Mouse (Mus musculus): ENCODE results near the gene Robo2.
"Not testable (repeated sequence)": the region's sequence is repeated elsewhere in the genome, so short reads cannot be mapped to it uniquely, and the experiment has no call there.

Robo2 gene

GRCm38 (mm10) chr16:74061951-74062350 lies 349.7 kb downstream of the Robo2 start:
- DNase-seq (ENCODE audit: low spot score), result no peak

DNA sequence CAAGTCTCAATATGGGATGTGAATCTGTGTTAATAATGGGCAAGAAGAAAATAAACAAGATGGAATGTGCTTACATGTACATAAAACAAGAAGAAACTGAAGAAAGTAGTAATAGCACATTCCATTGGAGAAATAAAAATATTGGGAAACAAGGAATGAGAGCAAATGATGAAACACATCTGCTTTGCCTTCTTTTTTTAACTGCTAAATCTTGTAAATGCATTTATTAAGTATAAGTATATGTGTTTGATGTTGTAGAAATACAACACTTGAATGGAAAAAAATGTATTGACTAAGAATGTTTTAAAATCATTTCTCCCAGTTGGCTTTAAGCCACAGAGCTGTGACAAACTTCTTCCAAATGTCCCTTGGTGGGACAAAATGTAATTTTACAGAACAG lies 350.1 kb downstream of the Robo2 start:
- no peak for DNase-seq (ENCODE audit: low spot score)

- DNase-seq (ENCODE audit: low spot score), result no peak
Measured at GRCm38 (mm10) chr16:74056886-74057285, 354.7 kb downstream of the Robo2 start.

- DNase-seq (ENCODE audit: low spot score), result no peak
Measured at GRCm38 (mm10) chr16:74056210-74056609, 355.4 kb downstream of the Robo2 start.

- DNase-seq (ENCODE audit: low spot score), result no peak
Measured at GRCm38 (mm10) chr16:74055061-74055751, 356.4 kb downstream of the Robo2 start.

- no peak for DNase-seq (ENCODE audit: low spot score)
Measured at GRCm38 (mm10) chr16:74049467-74049866, 362.2 kb downstream of the Robo2 start.

DNA sequence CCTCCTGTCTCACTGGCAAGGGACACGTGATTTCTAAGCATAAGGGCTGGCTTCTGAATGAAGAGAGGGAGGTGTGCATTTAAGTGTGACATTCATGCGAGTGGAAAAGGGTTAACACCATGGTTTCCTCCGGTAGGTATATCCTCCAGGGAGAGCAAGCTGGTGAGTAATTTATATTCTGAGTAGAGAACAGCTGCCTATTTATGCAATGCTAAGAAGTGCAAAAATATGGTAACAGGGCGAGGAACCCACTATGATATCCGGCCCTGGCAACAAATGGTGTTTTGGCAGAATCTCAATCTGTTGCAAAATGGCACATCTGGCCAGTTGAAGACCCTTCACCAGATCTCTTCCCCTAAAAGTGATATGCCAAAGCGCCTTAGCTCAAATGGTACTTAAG lies 362.6 kb downstream of the Robo2 start:
- DNase-seq (ENCODE audit: low spot score), result no peak

GRCm38 (mm10) chr16:74047232-74047631 lies 364.4 kb downstream of the Robo2 start:
- no peak for DNase-seq (ENCODE audit: low spot score)

- DNase-seq (ENCODE audit: low spot score), result not testable (repeated sequence)
Measured at GRCm38 (mm10) chr16:74040797-74041196, 370.8 kb downstream of the Robo2 start.

GRCm38 (mm10) chr16:74027822-74028221 lies 383.8 kb downstream of the Robo2 start:
- no peak for DNase-seq (ENCODE audit: low spot score)

DNA sequence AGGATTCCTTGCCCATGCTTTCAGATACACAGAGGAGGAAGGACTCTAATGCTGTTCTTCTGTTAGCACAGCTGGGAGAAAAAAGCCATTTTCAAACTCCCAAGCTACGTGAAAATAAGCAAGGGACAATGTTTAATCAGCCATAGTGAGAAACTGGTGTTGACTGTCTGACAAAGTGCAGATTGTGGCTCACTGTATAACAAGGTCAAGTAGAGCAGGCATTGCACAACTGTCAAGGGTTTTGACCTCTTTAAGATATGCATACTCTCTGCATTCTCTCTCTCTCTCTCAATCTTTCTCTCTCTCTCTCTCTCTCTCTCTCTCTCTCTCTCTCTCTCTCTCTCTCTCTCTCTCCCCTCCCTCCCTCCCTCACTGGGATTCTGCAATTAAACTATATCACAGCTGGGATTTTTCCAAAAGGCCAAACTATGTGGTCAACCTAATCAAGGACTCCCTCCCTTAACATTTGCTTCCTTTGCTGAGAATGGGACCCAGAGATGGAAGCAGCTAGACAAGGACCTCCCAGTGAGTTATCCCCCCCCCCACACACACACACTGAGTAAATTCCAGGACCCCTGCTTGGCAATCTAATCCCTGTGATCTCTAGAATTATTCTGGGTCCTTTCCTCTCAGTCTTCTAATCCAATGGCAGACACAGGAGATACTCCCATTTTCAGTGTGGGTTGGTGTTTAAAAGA lies 389.2 kb downstream of the Robo2 start:
- no peak for DNase-seq (ENCODE audit: low spot score)

GRCm38 (mm10) chr16:74005767-74006166 lies 405.9 kb downstream of the Robo2 start:
- DNase-seq (ENCODE audit: low spot score), result no peak

GRCm38 (mm10) chr16:74001331-74001730 lies 410.3 kb downstream of the Robo2 start:
- DNase-seq (ENCODE audit: low spot score), result no peak

DNA sequence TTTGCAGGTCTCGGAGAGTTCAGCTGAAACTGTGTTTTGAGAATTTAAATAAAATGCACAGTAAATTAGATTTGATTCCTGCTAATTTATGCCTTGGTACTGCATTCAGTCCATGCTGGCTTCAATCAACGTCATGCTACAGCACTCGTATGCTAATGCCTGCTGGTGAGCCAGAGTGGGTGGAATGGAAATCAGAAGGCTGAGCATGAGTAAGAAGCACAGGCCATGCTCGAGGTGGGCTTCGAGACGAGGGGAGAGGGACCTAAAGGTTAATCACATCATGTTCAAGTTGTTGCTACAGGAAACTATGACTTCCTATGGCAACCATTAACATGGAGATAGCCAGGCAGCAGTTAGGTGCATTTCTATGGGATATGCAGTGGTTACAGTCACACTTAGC lies 420.4 kb downstream of the Robo2 start:
- DNase-seq (ENCODE audit: low spot score), result no peak

- no peak for DNase-seq (ENCODE audit: low spot score)
Measured at GRCm38 (mm10) chr16:73969573-73969972, 442.1 kb downstream of the Robo2 start.

DNA sequence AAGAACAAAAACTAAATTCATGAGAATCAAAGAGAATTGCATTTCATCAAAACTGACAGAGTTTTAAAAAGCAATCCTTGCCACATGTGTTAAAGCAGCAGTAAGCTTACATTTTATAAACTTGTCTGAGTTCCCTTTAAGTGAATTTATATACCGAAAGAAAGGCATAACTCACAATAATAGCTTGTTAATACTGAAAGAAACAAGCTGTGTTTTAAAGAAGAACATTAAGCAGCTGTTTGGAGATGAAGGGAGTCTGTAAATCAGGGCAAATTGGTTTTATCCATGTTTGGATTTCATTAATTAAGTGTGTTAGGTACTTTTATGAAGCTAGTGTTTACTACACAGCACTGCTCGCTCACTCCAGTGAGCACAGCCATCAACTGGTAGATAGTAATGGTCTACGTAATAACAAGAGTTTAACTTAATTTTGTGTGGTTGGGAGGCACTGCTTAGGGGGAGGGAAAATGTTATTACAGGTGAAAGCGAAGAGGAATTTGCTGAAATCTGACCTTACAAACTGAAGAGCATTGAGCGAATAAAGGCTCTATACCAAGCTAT lies 447.2 kb downstream of the Robo2 start:
- no peak for DNase-seq (ENCODE audit: low spot score)

DNA sequence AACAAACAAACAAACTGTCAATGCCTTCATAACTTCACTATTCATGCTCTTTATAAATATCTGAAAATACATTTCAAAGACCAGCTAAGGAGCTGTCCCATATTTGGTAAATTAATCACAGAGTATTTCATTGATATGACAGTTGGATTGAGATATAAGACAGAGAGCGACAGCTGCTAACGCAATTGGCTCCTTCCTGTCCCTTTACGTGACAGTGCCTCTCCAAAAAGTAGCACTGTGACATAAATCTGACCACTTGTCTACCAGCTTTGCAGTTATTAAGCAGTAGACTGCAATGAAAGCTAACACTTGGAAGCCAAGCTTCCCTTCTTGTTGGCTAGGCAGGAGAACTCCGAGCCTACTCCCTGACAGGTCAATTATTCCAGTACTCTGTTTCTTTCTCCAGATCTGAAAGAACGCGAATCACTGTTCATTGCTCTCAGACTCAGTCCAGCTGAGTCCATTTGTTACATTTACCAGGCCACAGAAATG lies 452.1 kb downstream of the Robo2 start:
- DNase-seq (ENCODE audit: low spot score), result no peak

GRCm38 (mm10) chr16:73958524-73958846 lies 453.1 kb downstream of the Robo2 start:
- DNase-seq (ENCODE audit: low spot score), result no peak

DNA sequence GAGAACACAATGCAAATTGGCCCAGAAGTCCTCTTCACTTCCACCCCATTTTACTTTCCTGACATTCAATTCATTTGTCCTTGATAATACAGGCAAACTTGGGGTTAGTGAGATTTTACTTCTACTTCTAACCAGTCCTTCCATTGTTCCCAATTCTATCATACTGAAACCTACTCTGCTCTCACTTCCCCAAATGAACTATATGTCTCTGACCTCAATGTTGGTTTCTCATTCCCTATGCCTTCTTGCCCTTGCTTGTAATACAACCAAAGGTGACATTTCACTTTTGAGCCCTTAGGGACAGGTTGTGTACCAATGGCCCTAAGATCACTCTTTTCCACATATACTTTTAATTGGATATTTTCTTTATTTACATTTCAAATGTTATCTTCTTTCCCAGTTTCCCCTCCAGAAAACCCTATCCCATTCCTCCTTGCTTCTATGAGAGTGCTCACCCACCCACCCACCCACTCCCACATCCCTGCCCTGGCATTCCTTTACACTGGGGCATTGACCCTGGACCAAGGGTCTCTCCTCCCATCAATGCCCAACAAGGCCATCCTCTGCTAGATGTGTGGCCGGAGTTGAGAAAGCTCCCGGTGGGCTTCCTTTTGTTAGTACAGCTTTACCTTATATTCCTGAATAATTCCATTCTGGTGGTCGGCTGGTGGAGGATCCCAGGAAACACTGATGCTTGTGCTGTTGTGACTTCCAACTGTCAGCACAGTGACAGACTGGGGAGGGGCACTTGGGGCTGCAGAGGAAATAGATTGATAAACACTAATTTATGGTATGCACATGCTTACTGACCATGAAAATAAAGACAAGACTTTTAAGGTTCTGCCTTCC lies 453.7 kb downstream of the Robo2 start:
- no peak for DNase-seq (ENCODE audit: low spot score)

- no peak for DNase-seq (ENCODE audit: low spot score)
Measured at GRCm38 (mm10) chr16:73946171-73946570, 465.5 kb downstream of the Robo2 start.

GRCm38 (mm10) chr16:73940211-73940541 lies 471.4 kb downstream of the Robo2 start:
- DNase-seq (ENCODE audit: low spot score), result no peak

- no peak for DNase-seq (ENCODE audit: low spot score)
Measured at GRCm38 (mm10) chr16:73939423-73940210, 472.0 kb downstream of the Robo2 start.

Measured in urinary bladder, postnatal 10 days (tissue).